In genomic region chr7:145211680-145212659, GRCm38 (mm10) we compare ENCODE assay signal across 10 mouse cellular contexts. TPM values are rescaled to one million over a fixed set of nuclear protein-coding genes. Genes with fewer than 3 reads are reported as not detected.
A peak's percentile ranks its signal among the peaks of the same experiment; 100 is the strongest.
DNase-seq lines count a peak whose midpoint lies in the region; ATAC-seq and TF ChIP-seq lines count a peak whose summit lies in the region.
"Had no signal": no experiment of that assay in that cellular context is flagged by ENCODE, and none has a peak within 500 bp of the region (broad histone marks: within the 10 kb centered on the region; RNA-seq: fewer than 3 reads in every experiment).

No protein-coding gene starts in this region.

- WGBS in lung, embryonic 14.5 days, result 24% methylated on average over 14 of the region's 14 CpGs
- 12% methylated on average over 14 of the region's 14 CpGs for WGBS in forebrain, postnatal 0 days
- 19% methylated on average over 14 of the region's 14 CpGs for WGBS in limb, embryonic 13.5 days
- 34% methylated on average over 14 of the region's 14 CpGs for WGBS in stomach, postnatal 0 days

- H3K36me3 ChIP-seq in lung, embryonic 14.5 days (ENCODE audit: insufficient read depth), result no peaks in the 10 kb centered on the region
- H3K36me3 ChIP-seq in forebrain, postnatal 0 days (ENCODE audit: insufficient read depth), result no peaks in the 10 kb centered on the region
- no peaks in the 10 kb centered on the region for H3K36me3 ChIP-seq in limb, embryonic 13.5 days
- no peaks in the 10 kb centered on the region for H3K36me3 ChIP-seq in stomach, postnatal 0 days (ENCODE audit: control insufficient read depth, insufficient read depth, low read length)

- no peak for TF ChIP-seq CTCF in lung, embryonic 14.5 days (IDR thresholded peaks at IDR 0.05; ENCODE audit: low read depth)
- no peak for TF ChIP-seq CTCF in forebrain, postnatal 0 days (IDR thresholded peaks at IDR 0.05; ENCODE audit: low read depth)
- TF ChIP-seq CTCF in stomach, postnatal 0 days (IDR thresholded peaks at IDR 0.05; ENCODE audit: low read depth), result no peak
- no peak for TF ChIP-seq CTCF in left cerebral cortex, adult 2 months (IDR thresholded peaks at IDR 0.05)

- TF ChIP-seq EP300 in stomach, postnatal 0 days (optimal IDR thresholded peaks at IDR 0.05), result no peak

- peak overlapping the region; percentile 81 for H3K27ac ChIP-seq in lung, embryonic 14.5 days (ENCODE audit: low read depth)
- H3K27ac ChIP-seq in forebrain, postnatal 0 days (ENCODE audit: low read depth, low read length), result 0 out of 2 replicates have a peak overlapping the region, but pooled peaks have one; percentile 40
- H3K27ac ChIP-seq in limb, embryonic 13.5 days, result peak overlapping the region; percentile 84
- peak overlapping the region; percentile 31; the same call in 1 of the 2 replicates for H3K27ac ChIP-seq in stomach, postnatal 0 days (replicated peaks)
- no peak overlapping the region for H3K27ac ChIP-seq in left cerebral cortex, adult 2 months

- DNase-seq in lung, embryonic 14.5 days, result peak; percentile 26
- DNase-seq in lung, postnatal 10 days, result no peak
- DNase-seq in forebrain, postnatal 0 days, result peak; percentile 27
- no peak for DNase-seq in stomach, postnatal 0 days (ENCODE audit: low spot score)
- no peak for DNase-seq in right cerebral cortex, adult 2 months (ENCODE audit: low spot score in 2 of 2)
- no peak for DNase-seq in adrenal gland, adult 8-10 months
- no peak for DNase-seq in left cerebral cortex, adult 2 months (ENCODE audit: extremely low spot score in 1 of 2, low spot score in 2 of 2)
- DNase-seq: layer of hippocampus, adult 9-11 months; thymus, adult 2 months had no signal

- H3K27me3 ChIP-seq in lung, embryonic 14.5 days (ENCODE audit: insufficient read depth, low read length), result no peaks in the 10 kb centered on the region
- H3K27me3 ChIP-seq in forebrain, postnatal 0 days (ENCODE audit: insufficient read depth, low read length), result no peaks in the 10 kb centered on the region
- H3K27me3 ChIP-seq in limb, embryonic 13.5 days, result no peaks in the 10 kb centered on the region
- H3K27me3 ChIP-seq in stomach, postnatal 0 days (ENCODE audit: control insufficient read depth, insufficient read depth, low read length), result no peaks in the 10 kb centered on the region

- intact Hi-C loops in left cerebral cortex, adult 2 months (cut with DNase I), result no loop called here

- peak overlapping the region; percentile 23; the same call in 1 of the 2 replicates for H3K9ac ChIP-seq in lung, embryonic 14.5 days
- H3K9ac ChIP-seq in forebrain, postnatal 0 days, result peak overlapping the region; percentile 39; the same call in 1 of the 2 replicates
- peak overlapping the region; percentile 39; the same call in 1 of the 2 replicates for H3K9ac ChIP-seq in limb, embryonic 13.5 days
- H3K9ac ChIP-seq in stomach, postnatal 0 days (ENCODE audit: low read length), result peak overlapping the region; percentile 8

- H3K9me3 ChIP-seq in lung, embryonic 14.5 days (ENCODE audit: low read depth, low read length), result no peaks in the 10 kb centered on the region
- H3K9me3 ChIP-seq in forebrain, postnatal 0 days (ENCODE audit: low read length), result no peaks in the 10 kb centered on the region
- no peaks in the 10 kb centered on the region for H3K9me3 ChIP-seq in limb, embryonic 13.5 days
- H3K9me3 ChIP-seq in stomach, postnatal 0 days (ENCODE audit: control insufficient read depth, low read length), result no peaks in the 10 kb centered on the region

- ATAC-seq in lung, embryonic 14.5 days (ENCODE audit: insufficient read depth), result 0 out of 2 replicates have a peak, but pooled peaks have one; percentile 14
- peak; percentile 69 for ATAC-seq in forebrain, postnatal 0 days
- peak; percentile 64; the same call in 1 of the 2 replicates for ATAC-seq in limb, embryonic 13.5 days (ENCODE audit: low FRiP score, low read depth)
- ATAC-seq in stomach, postnatal 0 days (ENCODE audit: low FRiP score, low TSS enrichment), result no peak

- no peak overlapping the region for H3K4me2 ChIP-seq in lung, embryonic 14.5 days
- H3K4me2 ChIP-seq in forebrain, postnatal 0 days (ENCODE audit: low read depth), result no peak overlapping the region
- H3K4me2 ChIP-seq in limb, embryonic 13.5 days (replicated peaks), result no peak overlapping the region
- H3K4me2 ChIP-seq in stomach, postnatal 0 days (replicated peaks; ENCODE audit: low read depth), result no peak overlapping the region

- H3K4me1 ChIP-seq in lung, embryonic 14.5 days (ENCODE audit: insufficient read depth), result peaks cover 9% of the 10 kb centered on the region
- no peaks in the 10 kb centered on the region; the same call in 1 of the 2 replicates for H3K4me1 ChIP-seq in forebrain, postnatal 0 days (ENCODE audit: insufficient read depth)
- peaks cover 51% of the 10 kb centered on the region for H3K4me1 ChIP-seq in limb, embryonic 13.5 days
- no peaks in the 10 kb centered on the region; the same call in 1 of the 2 replicates for H3K4me1 ChIP-seq in stomach, postnatal 0 days (replicated peaks; ENCODE audit: control insufficient read depth, insufficient read depth)

- no peak overlapping the region for H3K4me3 ChIP-seq in lung, embryonic 14.5 days (ENCODE audit: low read depth, low read length)
- H3K4me3 ChIP-seq in forebrain, postnatal 0 days (ENCODE audit: low read depth, low read length), result no peak overlapping the region
- H3K4me3 ChIP-seq in limb, embryonic 13.5 days, result no peak overlapping the region
- H3K4me3 ChIP-seq in stomach, postnatal 0 days (ENCODE audit: low read depth, low read length), result no peak overlapping the region
- H3K4me3 ChIP-seq in left cerebral cortex, adult 2 months, result no peak overlapping the region

RNA-seq across cellular contexts. Expression of gene 1810010D01Rik, which starts 4.1 kb away (rescaled TPM):
- polyA plus RNA-seq in lung, embryonic 14.5 days (2014; fragmentation: Nextera tagmentation; extraction: Ambion mirVana), result 0.58 and 0.93 TPM in 2 replicates
- 0.31 and 1.00 TPM in 2 replicates for total RNA-seq in forebrain, postnatal 0 days (2014; rRNA removed)
- polyA plus RNA-seq in forebrain, postnatal 0 days (2015; fragmentation: Nextera tagmentation; extraction: Ambion mirVana), result 0.25 TPM in 1 of 2 replicates, not detected in the other
- polyA plus RNA-seq in limb, embryonic 13.5 days (2015; fragmentation: Nextera tagmentation; extraction: Ambion mirVana), result 0.60 TPM in 1 of 2 replicates, not detected in the other
- 111 and 135 TPM in 2 replicates for polyA plus RNA-seq in stomach, postnatal 0 days (2015; fragmentation: Nextera tagmentation; extraction: Ambion mirVana)
- 1 to 10 TPM in 1 of 4 experiments, under 1 TPM in 1, not detected in 2; 0.84 to 1.9 TPM for total RNA-seq in adrenal gland, adult 8-10 months (2022)
- 1 to 10 TPM; 1.2 to 1.8 TPM for total RNA-seq in left cerebral cortex, adult 2 months (2021)

Comparison
In these comparisons a context has a peak if more than half of its experiments do, and no peak if none do; other contexts are left out.
1. DNase-seq: peak in lung, embryonic 14.5 days (single experiment) and forebrain, postnatal 0 days (single experiment); none in lung, postnatal 10 days (single experiment), stomach, postnatal 0 days (single experiment), right cerebral cortex, adult 2 months (0 of 2), adrenal gland, adult 8-10 months (single experiment) and left cerebral cortex, adult 2 months (0 of 2).
2. RNA of gene 1810010D01Rik, which starts 4.1 kb away (polyA plus RNA-seq): 111 to 135 TPM in stomach, postnatal 0 days; 0.60 TPM in limb, embryonic 13.5 days, 0.58 to 0.93 TPM in lung, embryonic 14.5 days and 0.25 TPM in forebrain, postnatal 0 days; every median in the first group is over 10 times any median in the second.
3. Peak in every context shown above with its lines, with median percentiles within 50 percentile points of each other: H3K9ac ChIP-seq.